Mouse (Mus musculus) spleen, adult 12 weeks (tissue): ENCODE data around the gene Mfsd12.

ENCODE experiments used
- DNase-seq: peaks from one replicate; pipeline ENCODE4 v3.0.0; 2022; ENCODE audit warnings: low spot score

The Mfsd12 gene

GRCm38 (mm10) chr10:81356991-81357844 is at the start of gene Mfsd12:
Gene Mfsd12, plus strand, starts transcription at chr10:81357491.
- peak; percentile 87 for DNase-seq

DNA sequence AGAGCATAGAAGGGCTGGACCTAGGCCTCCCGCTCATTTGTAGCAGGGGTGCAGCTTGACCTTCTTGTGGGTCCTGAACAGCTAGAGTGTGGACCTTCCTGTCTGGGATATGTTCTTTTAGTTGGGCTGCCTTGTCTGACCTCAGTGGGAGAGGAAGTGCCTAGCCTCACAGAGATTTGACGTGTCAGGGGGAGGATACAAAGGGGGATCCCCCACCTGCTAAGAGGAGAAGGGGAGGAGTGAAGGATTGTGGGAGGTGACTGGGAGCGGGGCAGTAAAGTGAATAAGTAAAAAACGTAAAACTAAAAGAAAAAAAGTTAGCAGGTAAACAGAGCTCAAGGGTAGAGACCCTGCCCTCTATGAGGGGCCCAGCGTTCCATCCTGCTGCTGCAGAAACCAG is 47.7 kb upstream of the Mfsd12 start:
- no peak for DNase-seq

DNA sequence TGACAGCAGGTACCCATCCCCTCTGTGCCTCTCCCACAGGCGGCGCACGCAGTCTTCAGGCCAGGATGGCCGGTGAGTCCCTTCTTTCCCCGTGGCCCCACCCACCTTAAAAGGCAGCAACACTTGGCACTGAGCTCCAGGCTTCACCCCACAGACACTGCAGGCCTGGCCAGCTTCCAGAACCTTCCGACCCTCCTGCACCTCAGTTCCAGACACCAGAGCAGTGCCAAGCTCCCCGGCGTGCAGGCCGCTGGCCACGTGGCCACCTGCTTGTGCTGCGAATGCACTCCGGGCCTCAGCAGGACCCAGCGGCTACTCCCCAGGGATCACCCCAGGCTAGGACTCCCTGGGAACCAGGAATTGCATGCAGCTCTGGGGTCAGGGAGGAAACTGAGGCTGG is 43.7 kb upstream of the Mfsd12 start:
- no peak for DNase-seq

DNA sequence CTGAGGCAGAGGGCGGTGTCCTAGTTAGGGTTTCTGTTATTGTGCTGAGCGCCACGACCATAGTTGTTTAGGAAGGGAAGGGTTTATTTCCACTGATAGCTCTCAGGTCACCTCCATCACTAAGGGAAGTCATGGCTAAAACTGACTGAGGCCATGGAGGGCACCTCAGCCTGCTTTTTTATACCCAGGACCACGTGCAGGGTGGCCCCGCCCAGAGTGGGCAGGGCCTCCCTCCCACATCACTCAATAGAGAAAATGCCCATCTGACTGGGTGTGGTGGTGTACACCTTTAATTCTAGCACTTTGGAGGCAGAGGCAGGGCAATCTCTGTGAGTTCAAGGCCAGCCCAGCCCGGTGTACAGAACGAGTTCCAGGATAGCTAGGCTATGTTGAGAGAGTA is 43.1 kb upstream of the Mfsd12 start:
- DNase-seq, result no peak

DNA sequence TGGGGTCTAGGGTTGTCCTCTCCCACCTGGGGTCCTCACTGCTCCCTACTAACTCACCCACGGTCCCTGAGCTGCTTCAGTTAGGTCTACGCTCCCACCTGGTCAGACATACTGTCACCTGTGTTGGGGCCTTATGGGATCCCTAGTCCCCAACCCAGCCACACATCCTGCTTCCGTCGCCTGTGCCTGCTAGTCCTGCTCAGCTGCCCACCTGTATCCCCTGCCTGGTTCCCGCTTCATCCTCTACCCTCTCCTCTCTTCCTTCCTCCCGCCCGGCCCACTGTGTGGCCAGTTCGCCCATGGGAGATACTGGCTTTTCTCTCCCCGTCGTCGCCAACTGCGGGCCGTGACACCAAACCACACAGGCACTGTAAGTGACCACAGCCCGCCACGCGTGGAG is 41.7 kb upstream of the Mfsd12 start:
- no peak for DNase-seq

DNA sequence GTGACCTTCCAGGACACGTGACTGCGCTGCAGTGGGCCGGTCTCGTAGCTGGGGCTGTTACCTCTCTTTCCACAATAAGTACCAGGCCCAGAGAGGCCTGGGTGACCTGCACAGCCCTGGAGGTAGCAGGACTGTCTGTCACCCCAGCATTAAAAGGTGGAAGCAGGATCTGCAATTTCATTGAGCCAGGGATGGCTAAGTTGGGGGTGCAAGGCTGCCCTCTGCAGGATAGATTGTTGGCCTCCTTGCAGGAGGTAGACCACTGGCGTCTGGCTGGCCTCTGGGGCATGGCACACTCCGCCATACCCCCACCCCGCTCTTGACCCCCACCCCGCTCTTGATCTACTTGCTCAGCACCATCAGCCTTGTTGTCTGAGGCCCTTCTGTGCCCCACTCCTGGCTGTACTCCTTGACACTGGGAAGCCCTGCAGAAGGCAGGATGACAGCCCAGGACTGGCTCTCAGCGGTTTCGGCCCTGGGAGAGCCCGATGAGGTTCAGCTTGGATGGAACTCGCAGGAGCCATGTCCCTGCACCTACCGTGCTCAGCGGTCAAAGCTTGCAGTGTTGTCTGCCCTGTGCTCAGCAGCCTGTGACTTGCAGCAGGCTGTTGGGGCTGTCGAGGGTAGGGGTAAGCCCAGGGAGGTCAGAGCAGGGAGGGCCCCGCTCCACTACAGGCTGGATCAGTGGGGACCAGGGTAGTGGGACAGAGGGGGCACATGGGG is 40.8 kb upstream of the Mfsd12 start:
- no peak for DNase-seq

GRCm38 (mm10) chr10:81317273-81317672 is 40.0 kb upstream of the Mfsd12 start:
- DNase-seq, result no peak

DNA sequence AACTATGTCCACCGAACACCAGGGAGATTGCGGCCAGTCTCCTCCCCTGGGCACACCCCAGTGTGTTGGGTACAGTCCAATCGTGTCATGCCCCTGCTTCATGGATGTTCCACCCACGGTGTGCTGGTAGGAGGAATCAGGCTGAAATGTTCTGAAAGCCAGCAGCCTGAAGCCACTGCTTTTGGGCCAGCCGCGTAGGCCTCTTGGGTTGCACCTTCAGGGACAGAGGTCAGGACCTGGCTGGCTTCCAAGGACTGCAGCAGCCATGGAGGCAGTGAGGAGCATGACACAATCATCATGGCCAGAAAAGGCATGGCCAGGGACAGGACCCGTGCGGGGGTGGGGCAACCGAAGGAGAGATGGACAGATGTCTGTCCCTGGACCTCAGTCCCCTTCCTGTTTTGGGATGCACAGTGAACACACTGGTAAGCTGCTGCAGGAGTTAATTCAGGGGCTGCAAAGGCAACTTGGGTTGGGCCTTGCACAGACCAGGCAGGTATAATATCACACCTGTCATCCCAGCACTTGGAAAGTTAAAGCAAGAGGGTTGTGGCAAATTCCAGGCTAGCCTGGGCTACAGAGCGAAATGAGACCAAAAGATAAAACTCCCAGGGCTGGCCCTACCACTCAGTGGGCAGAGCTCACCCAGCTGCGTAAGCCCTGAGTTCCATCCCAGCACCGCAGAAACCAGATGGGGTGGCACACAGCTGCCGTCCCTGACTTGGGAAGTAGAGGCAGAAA is 38.5 kb upstream of the Mfsd12 start:
- no peak for DNase-seq

GRCm38 (mm10) chr10:81319330-81319699 is 38.0 kb upstream of the Mfsd12 start:
- DNase-seq, result no peak

- no peak for DNase-seq
Observed at GRCm38 (mm10) chr10:81319741-81320549, 37.3 kb upstream of the Mfsd12 start.

DNA sequence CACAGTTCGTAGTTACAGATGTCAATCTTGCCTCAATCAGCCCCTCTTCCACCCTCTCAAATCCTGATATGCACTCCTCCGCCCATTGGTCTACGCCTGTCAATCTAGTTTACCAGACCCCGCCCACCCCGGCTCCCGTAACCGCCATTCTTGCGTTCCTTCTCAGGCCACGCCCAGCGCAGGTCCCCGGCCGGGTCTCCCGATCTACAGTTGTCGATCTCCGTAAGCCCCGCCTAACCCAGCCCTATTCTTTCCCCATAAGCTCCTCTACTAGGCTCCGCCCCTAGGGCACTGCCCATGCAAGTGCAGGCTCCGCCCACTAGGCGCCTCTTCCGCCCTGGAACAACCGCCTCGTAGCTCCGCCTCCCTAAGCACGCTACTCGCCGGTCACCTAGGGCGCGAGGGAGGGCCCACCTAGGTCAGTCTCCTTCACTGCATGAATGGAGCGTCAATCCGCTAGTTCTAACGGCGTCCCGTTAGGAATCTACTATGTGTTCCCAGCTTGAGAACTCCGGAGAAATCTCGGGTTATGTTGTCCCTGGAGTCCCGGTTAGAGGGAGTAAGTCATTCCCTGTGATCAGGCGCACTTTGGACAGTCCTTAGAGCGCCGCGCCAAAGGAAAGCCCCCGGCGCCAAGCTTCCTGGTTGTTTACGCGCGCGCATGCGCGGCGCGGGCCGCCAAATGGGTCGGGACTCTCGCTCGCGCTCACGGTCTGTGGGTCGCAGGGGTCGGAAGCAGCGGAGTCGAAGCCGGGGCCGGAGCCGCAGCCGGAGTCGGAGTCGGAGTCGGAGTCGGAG is 36.5 kb upstream of the Mfsd12 start, which contains the start of gene Cactin:
Gene Cactin, plus strand, starts transcription at position 554 of the 798 bp plus-strand sequence.
- DNase-seq, result peak; percentile 98

- no peak for DNase-seq
Observed at GRCm38 (mm10) chr10:81321436-81321835, 35.9 kb upstream of the Mfsd12 start.

- no peak for DNase-seq
Observed at GRCm38 (mm10) chr10:81322444-81322843, 34.8 kb upstream of the Mfsd12 start.

DNA sequence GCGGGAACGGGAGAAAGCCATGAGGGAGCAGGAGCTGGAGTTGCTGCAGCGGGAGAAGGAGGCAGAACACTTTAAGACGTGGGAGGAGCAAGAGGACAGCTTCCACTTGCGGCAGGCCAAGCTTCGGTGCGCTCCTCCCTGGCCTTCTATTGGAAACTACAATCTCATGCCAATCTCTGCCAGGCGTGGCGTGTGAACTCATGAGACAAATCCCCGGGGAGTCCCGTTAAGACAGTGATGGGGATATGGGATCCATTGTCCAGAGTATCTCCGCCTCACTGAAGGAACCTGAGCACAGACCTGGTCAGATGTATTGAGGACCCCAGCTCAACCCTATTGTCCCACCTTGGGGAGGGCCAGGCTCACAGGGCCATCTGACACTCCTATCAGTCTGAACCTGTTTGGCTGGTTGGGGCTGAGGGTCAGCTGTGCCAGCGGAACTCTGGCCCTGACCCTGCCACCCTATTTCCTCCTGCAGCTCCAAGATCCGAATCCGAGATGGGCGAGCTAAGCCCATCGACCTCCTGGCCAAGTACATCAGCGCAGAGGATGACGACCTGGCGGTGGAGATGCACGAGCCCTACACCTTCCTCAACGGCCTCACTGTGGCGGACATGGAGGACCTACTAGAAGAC is 34.0 kb upstream of the Mfsd12 start:
- no peak for DNase-seq

- no peak for DNase-seq
Observed at GRCm38 (mm10) chr10:81323791-81324530, 33.3 kb upstream of the Mfsd12 start.

DNA sequence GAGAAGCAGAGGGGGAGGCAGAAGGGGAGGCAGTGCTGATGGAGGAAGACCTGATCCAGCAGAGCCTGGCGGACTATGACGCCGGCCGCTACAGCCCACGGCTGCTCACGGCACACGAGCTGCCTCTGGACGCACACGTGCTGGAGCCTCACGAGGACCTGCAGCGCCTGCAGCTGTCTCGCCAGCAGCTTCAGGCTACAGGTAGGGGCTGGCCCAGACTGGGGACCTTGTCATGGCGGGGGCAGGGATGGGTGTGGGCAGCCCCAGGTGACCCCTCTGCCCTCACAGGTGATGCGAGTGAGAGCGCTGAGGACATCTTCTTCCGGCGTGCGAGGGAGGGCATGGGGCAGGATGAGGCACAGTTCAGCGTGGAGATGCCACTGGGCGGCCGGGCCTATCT is 32.1 kb upstream of the Mfsd12 start:
- no peak for DNase-seq

DNA sequence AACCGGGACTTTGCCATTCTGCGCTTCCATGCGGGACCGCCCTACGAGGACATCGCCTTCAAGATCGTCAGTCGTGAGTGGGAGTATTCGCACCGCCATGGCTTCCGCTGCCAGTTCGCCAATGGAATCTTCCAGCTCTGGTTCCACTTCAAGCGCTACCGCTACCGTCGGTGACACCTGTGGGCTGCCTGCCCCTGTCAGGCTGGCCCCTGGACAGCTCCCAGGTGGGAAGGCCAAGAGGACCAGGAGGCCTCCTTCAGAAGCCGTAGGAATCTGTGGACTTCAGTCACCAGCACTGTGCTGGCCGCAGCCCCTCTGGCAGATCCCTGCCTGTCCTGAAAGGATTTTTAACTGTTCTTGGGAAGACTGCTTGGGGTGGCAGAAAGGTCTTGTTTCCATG is 31.5 kb upstream of the Mfsd12 start:
- no peak for DNase-seq

DNA sequence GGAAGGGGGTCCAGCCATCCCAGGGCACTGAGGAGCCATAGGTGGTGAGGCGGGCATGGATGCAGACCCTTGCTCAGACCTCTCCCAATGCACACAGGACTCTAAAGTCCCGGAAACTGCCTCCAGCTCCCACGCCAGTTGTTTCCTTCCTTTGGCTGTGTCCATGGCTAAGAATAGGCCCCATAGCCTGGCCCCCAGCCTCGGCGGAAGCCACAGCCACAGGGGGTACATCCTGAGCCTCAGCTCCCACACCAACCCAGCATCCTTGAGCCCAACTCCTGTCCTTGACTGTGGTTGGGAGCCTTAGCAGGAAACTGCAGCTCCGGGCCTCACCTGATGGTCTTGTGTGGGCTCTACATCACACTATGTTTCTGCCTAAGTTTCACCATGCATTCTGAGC is 30.4 kb upstream of the Mfsd12 start:
- no peak for DNase-seq

DNA sequence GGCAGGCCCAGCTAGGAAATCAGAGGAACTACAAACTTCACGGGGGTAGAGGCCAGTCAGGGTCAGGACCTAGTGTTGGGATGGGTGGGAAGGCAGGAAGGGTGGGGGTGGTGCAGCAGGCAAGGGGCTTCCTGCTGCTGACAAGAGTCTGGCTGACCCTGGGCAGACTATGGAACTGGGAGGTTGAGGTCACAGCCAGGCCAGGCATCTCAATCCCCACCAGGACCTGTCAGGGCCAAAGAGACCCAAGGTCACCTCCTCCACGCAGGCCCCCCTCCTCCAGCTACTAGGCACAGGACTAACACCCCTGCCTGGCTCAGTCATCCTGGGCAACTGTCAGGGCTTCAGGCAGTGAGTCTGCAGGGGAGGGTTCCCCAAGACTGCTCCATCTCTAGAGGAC is 29.3 kb upstream of the Mfsd12 start:
- DNase-seq, result no peak

GRCm38 (mm10) chr10:81328386-81328785 is 28.9 kb upstream of the Mfsd12 start, which contains the start of gene Tbxa2r:
Gene Tbxa2r, plus strand, starts transcription at chr10:81328731.
- no peak for DNase-seq
